Mouse (Mus musculus) kidney, postnatal 14 days (tissue): ENCODE results near the gene Gm10118.

ENCODE experiments used
- DNase-seq: peaks from one replicate; pipeline ENCODE4 v3.0.0; 2022; ENCODE audit warnings: mixed read lengths

Gene Gm10118

DNA sequence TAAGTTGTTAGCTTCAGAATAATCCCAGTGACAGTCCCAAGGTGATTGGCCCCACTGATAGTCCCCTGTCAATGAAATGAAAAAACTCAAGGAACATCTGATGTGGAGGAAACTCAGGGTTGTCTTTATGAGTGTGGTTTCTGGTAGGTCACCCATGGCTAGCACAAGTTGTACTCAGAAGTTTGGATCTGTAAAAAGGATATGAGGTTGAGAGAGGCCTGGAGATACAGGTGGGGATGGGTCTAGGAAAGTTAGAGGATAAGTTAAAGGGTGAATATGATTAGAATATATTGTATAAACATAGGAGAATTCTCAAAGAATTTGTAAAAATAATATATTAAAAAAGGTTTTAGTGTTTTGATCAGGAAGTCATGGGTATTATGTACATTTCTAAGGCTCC, at the start of gene Gm10118:
TSS of gene Gm10118 (minus strand) at position 101 of the 400 bp plus-strand sequence.
- DNase-seq: no peak

DNA sequence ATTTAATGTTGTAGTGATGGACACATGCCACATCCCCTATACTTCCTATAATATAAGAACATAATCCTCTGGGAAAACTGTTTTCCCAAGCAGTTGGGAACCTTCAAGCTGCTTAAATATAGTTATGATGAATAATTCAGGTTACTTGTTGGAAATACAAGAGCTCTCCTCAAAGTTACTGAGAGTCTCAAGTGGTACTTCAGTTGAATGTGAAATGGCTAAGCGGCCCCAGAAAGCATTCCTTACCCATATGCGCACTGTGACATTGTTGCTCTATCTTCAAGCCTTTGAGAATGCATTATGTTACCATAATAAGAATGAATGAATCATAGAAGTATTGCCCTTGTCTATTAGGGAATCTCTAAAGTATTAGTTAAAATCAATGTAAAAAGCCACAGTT, 45.1 kb upstream of the Gm10118 start:
- DNase-seq: no peak

DNA sequence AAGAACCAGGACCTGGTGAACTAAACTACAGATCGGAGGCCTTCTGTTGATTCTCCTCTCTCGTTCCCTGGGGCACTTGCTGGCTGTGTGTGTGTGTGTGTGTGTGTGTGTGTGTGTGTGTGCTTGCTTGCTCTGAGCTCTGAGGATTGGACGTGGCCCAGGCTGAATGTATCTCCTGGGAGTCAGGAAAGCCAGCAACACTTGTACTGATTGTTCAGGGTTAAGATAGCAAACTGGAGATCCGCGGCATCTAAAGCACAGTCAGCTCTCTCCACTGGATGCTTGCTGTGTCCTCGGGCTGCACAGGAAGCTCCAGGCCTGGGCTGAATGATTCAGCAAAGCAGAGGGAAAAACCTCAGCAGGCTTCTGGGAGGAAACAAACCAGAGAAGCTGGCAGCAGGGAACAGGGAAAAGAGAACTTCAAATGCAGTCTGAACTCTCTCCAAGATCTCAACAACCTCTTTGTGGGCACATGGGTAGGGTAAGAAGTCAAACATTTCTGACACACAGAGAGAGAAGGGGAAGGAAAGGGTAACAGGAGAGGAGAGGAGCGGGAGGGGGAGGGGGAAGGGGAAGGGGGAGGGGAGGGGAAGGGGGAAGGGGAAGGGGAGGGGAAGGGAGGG, 27.2 kb upstream of the Gm10118 start:
- peak; percentile 7 for DNase-seq

DNA sequence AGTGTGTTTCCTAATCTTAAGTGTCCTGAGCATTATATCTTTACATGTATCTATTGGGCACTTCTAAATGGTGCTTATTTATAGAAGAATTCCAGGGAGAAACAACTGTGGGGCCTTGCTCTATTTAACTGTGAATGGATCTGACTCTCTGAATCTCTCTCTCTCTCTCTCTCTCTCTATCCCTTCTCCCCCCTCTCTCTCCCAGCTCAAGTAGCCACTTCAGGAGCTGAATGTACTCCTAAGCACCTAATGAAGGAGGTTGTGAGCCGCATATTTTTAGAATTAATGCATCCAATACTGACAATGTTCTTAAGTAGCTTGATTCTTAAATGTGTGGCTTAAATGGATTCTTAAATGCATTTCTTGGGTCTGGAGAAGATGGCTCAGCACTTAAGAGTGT, 24.2 kb upstream of the Gm10118 start:
- no peak for DNase-seq

DNA sequence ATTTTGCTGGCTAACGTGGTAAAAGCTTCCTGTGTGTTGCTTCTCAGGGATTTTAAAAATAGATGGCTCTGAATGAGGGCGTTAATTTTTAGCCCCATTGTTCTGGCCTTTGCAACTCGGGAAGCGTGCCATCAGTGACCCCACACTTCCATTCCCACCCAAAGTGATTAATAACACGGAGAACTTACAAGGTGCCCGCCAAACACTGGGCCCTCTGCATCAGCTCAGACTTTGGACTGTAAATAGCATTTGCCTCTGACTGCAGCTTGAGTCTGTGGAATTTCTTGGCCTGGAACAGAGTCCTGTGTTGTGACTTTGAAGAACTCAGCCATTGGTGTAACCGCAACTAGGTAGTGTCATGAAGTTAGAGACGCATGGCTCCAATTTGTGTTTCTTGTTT, 23.6 kb upstream of the Gm10118 start:
- DNase-seq: peak; percentile 59

DNA sequence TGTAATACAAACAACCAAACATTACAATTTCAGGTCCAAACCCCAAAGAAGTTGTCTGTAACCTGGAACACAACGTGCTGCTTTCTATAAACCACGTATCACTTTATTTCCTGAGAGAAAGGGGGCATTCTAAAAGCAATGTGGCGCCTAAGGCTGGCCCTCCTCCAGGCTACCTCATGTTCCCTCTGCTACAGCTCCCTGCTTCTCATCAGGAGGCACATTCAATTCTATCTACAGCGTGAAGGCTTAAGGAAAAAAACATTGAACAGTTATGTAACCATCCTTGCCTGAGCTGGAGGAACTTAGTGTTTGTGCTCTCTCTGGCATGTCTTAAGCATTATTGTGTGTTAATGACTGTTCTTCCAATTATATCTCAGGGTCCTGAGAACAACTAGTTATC, 20.0 kb upstream of the Gm10118 start:
- DNase-seq: no peak

DNA sequence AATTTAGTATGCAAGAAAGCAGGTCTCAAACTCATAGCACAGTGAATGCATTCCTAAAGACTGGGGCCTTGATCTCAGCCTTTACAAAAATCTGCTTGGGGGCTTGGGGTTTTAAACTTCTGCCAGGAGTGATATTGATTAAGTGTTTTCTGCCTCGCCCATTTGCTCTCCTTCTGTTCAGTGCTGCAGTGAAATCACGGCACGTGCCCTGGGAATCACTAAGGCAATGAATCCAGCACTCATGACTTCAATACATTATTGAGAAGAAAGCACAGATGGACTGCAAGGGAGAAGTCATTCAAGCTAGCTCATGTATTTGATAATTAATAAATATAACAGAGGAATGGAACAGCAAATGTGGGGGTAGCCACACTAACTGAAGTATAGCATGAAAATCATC, 18.3 kb upstream of the Gm10118 start:
- no peak for DNase-seq

DNA sequence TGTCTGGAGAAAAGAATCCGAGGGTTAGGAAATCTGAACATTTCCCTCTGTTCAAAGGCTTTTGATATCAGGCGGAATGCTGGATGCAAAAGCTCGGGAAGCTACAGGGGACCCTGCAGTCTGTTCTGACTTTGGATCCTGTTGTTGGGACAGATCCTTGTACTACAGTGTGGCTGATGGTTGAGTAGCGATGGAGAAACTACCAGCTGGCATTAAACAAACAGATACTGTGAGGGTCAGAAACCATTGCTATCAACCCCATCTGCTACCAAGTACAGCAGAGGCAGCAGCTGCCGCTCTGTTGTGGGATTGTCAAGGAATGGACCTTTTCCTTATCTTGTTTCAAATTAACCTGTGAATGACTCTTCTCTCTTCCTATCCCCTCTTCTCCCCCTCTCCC, 6.7 kb upstream of the Gm10118 start:
- no peak for DNase-seq

DNA sequence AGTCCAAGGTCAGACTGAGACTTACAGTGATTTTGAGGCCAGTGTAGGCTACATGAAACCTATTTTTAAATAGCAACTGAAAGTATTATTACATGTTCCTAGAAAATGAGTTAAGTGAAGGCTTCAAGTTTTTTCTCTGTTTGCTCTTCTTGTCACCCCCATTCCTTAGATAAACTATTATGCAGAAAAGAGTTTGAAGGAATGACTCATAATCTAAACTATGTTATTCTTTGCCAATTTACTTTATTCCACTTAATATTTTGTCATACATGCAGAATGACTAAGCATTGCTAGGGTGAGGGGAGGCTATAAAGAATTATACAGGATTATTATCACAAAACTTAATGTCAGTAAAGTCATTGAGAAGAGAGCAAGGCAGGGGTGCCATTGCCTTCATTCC, 18.4 kb downstream of the Gm10118 start:
- no peak for DNase-seq

DNA sequence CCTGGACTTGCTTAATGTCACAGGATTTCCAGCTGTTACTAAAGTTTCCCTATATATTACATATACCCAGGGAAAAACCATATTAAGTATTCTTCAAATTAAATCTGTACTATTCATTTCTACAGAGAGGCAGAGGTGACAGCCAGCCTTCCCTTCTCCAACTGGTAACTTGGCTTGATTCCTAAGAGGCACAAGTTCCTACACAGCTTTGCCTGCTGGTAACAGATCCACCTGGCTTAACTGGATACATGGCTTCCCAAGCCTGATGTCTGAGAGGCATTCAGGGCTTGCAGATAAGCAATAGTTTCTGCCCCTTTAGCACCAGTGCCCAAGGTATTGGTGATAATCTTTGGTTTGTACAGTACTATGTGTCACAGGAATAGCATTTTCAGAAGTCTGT, 27.3 kb downstream of the Gm10118 start:
- no peak for DNase-seq

DNA sequence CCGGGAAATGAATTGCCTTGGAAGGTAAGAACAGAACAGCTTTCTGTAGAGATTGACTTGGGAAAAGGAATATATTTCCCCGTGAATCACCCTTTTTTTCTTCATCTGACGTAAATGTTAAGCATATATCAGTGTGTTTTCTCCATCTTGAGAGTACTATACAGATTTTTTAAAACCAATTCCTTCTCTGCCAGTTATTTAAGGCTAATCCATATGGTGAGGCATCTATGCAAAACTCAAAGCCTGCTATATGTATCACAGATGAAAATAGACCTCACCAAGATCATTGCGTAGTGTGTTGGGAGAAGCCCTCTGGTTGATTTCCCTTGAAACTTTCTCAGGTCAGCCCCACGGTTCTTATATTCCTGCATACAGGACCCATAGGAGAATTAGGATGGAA, 32.6 kb downstream of the Gm10118 start:
- no peak for DNase-seq

DNA sequence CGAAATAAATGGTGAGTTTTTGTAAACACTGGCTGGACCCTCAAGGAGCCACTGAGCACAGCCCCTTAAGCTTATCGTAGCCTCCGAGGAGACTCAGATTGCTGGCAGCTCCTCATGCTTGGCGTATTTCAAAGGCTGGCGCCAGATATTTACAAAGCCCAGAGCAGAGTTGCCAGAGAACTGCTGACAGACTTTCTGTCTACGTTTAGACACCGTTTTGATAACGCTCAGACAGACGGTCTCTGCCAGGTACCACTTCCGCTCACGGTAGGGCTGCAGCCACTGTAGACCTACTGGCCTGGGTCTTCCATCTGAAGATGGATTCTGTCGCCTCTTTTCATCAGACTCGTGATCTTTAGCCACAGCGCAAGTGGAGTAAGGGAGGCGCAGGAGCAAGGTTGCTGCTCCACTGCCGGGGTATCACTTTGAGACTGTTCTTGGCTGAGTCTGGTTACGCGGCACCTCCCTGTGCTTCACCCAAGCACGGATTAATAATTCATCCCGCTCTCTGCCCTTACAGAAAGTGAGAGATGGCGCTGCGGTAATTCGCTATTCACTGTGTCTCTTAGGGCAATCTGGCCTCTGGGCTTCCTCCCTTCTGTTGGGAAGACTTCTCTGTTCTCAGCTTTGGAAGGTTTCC, 40.7 kb downstream of the Gm10118 start:
- DNase-seq: no peak

DNA sequence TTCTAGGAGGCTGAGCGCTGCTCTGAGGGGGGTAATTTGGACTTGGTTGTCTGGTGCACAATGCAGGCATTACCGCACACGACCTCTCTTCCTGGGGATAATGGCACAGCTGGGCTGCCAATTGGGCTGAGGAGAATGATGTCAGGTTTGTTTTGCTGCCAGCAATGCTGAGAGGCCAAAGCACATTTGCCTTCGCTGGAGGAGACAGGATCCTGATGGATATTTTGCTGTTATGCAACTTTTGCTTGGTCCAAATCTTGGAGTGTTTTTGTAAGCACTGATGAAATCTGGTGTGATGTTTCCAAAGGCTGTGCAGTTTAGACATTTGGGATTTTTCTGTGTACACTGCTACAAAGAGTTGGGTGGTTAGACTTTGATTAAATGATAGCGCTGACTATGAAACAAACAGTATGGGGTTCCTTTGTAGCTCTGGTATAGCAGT, 46.8 kb downstream of the Gm10118 start:
- peak; percentile 10 for DNase-seq
